Mouse (Mus musculus) left cerebral cortex, postnatal 4 days (tissue): ENCODE results near the gene Trim67. TPM values are rescaled to one million over a fixed set of nuclear protein-coding genes. Genes with fewer than 3 reads are reported as not detected.
A peak's percentile ranks its signal among the peaks of the same experiment; 100 is the strongest.
"Not testable (repeated sequence)": the region's sequence is repeated elsewhere in the genome, so short reads cannot be mapped to it uniquely, and the experiment has no call there.

Source experiments
- DNase-seq: peaks from one replicate; pipeline ENCODE4 v3.0.0-alpha.2; 2022
- intact Hi-C: fragments of 180-260 bp; cut with DNase I; formaldehyde crosslinking; loops from one replicate; pipeline ENCODE4 v1.15.1; 2025
- total RNA-seq, 2 experiments: library from RNA; stranded (reverse); gene quantifications; 2 replicates each; pipeline ENCODE4 v1.2.3; 2021

Gene Trim67
- total RNA-seq, 2 experiments from 2014 or later, result 251 to 271 TPM

DNA sequence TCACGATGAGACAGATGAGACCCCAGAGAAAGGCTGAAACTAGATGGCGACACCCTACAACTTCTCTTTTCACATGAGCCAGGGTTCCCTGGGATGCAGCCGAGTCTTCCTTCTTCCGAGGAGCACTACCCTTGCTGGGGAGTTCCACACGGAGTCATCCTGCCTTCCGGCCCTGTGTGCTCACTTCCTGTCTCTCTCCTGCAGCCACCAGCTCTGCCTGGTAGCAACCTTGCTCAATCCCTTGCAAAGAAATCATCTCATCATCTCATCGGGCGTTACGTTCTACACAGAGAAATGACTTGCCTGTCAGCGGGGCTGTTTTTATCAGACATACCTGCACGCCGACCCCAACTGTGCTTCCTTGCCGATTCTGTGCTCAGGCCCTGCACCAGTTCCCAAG lies 37.2 kb downstream of the Trim67 start:
- intact Hi-C loops, result no loop called here
- no peak for DNase-seq

DNA sequence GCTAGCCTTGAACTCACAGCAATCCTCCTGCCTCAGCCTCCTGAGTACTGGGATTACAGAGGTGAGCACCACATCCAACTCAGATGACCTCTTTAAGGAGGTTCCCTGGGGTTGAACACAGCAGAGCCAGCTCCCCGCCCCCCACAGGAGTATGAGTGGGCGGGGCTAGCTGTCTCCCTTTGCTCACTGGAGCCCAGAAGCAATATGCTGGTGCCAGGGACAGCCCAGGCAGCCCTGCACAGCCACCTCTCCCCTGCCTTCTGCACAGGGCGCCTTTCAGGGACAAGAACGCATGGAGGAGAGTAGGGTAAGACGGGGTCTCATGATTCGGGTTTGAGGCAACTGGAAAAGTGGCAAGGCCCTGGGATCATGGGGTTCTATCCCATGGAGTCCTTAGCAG lies 38.6 kb downstream of the Trim67 start:
- intact Hi-C loops, result no loop called here
- no peak for DNase-seq

DNA sequence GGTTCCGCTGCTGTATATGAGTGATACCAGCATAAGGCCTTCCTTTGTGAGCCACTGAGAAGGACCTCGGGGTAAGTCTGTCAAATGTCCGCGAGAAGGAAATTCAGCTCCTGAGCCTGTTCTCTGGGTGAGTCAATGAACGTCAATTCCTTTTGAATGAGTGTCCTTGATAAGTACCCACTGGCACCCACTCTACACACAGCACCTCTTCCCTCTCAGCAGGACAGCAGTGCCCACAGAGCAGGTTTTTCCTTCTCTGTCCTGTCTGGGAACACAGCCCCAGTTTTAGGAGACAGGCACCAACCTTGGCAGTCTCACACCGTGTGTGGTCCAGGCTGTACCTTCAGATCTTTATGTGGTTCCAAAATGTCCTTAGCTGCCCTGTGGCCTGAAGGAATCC lies 39.0 kb downstream of the Trim67 start:
- intact Hi-C loops, result no loop called here
- no peak for DNase-seq

DNA sequence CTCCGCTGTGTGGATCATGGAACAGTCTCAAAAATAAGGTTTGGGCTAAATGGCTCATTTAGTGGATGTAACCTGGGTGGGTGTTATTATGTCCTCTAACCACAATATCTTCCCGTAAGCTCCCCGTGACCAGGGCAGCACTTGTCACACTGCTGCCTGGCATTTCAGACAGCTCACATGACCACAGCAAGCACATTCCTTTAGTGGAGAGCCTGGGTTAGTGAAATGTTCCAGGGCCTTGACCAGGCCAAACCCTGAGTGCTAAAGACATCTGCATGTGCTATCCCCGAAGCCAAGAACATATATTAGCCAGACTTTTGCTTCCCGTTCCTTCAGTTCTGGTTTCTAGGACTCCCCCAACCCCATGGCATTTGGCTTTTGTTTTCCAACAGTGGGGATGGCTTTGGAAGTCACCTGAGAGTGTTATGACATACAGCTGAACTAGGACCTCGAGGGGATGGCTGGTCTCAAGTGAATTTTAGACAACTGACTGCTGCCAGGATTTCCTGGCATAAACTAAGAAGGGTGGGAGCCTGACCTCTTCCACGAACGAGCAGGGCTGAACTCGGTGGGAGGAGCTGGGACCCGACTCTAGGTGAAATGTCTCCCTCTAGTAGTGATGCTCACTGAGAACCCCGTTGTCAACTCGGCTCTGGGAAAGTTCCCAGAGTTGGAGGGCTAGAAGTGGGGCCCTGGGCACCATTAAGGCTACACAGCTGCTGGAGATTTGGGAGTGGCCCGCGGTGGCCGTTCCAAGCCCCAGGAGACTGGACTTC lies 40.7 kb downstream of the Trim67 start:
- intact Hi-C loops, result no loop called here
- no peak for DNase-seq

DNA sequence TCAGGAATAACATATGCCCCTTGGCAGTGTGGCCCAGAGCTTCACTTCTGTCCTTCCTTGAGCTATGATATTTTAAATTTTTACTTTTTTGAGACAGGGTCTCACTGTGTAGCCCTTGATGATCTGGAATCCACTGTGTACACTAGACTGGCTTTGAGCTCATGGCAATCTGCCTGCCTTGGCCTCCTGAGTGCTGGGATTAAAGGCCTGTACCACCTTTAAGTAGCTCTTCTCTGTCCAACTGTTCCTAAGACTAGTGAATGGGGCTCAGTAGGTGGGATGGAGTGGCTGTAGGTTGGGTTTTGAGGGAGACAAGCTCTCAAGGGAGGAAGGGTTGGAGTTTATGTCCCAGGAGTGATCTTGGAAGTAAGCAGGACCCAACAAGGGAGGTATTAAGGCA lies 43.0 kb downstream of the Trim67 start:
- intact Hi-C loops, result no loop called here
- no peak for DNase-seq

DNA sequence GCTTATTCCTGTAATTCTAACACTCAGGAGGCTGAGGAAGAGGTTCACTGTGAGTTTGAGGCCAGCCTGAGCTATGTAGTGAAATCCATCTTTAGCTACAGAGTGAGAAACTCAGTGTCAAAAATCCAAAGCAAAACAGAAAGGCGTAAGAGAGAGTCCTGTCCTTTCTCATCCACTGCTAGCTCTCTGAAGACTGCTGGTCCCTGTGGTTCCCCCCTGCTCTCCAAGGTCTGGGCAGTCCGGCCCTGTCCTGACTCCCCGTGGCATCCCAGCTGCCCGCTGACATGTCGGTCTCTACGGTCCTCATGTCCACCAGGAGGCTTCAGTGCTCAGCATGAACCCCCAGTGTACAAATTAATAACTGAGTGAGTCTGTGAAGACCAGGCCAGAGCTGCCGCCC lies 43.4 kb downstream of the Trim67 start:
- DNase-seq, result no peak
- intact Hi-C loops, result no loop called here

DNA sequence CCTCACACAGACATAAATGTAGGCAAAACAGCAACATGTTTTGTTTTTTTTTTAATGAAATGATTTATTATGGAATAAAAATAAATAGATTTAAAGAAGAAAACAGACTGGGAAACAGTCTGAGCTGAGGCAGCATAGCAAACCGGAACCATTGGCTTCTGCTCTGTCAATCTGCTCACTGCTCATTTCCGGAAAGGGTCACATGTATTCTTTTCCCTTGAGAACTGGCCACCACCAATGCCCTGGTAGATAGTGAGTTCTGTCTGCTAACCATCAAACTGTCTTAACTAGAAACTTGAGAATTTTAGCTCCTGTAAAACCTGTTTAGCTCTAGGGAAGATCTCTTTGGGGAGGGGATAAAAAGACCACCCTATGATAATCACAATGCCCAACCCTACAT lies 44.0 kb downstream of the Trim67 start:
- intact Hi-C loops, result no loop called here
- DNase-seq, result no peak

DNA sequence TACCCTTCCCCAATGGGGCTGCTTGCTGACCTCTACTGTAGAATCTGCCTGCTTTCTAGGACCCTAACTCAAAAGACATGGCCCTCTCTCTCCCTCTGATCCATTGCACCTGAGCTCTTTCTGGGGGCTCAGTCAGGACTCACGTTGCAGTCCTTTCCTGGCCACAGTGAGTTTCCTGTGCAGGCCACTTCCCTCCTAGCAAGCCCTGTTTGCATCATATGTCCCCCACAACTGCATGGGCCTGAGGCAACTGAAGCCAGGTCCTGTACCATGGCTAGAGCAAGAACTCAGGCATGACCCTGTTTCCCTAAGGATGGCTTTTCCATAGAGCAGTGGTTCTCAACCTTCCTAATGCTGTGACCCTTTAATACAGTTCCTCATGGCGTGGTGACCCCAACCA lies 45.1 kb downstream of the Trim67 start:
- no peak for DNase-seq
- intact Hi-C loops, result no loop called here

DNA sequence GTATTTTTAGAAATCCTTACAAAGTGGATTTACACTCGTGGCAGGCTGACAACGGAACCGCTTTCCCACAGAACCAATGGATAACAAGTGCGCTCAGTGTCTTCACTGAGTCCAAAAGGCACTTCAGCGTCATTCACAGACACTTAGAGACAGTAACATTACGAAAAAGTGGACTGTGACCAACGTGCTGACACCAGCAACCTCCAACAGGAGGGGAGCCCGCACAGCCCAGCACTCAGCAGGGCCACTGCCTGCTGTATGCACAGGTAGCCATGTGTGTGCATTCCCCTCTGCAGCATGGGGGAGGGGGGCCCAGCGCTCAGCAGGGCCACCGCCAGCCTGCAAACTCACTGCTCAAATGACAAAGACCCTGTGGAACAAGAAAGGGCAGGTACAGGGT lies 46.5 kb downstream of the Trim67 start:
- no peak for DNase-seq
- intact Hi-C loops, result no loop called here

DNA sequence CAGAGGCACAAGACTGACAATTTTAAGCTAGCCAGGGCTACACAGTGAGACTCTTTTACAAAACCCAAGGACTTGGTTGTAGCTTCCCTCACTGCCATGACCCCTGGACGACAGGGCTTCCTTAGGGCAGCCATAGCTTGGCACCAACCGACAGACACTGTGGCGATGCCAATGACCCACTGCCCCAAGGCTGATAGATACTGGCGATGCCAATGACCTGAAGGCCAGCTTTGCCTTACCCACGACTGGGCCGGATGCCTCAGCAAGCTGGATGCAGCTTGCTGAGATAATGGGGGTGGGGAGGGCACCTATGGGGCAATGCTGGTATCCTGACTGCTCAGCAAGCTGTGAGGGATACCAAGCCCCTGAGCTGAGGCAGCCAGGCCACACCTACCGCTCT lies 48.0 kb downstream of the Trim67 start:
- DNase-seq, result no peak
- intact Hi-C loops, result no loop called here

DNA sequence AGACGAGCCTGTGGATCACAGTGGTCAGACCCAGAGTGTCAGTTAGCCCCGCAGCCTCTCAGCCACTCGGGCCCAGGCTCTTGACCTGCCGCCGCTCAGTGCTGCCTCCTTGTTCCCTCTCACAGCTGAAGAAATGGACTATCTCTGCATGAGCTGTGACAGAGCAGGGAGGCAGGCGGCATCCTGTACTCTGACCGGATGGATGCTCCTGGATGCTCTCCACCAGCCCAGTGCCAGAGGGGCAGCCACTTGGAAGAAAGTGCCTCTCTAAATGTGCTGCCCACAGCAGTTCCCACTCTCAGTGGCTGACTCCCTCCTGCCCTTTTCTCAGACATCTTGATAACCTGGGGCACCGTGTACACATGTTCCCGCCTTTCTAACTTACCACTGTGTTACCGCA lies 48.9 kb downstream of the Trim67 start:
- DNase-seq, result no peak
- intact Hi-C loops, result no loop called here

DNA sequence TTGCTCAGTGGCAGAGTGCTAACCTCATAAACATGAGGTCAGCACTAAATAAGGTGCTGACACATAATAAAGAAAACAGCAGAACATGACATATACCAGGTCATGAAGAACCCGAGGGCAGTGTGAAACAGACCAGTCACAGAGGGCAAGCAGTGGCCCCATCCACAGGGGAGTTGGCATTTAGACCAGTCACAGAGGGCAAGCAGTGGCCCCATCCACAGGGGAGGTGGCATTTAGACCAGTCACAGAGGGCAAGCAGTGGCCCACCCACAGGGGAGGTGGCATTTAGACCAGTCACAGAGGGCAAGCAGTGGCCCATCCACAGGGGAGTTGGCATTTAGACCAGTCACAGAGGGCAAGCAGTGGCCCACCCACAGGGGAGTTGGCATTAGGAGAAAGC lies 50.0 kb downstream of the Trim67 start:
- DNase-seq, intact Hi-C loops: not testable (repeated sequence)

DNA sequence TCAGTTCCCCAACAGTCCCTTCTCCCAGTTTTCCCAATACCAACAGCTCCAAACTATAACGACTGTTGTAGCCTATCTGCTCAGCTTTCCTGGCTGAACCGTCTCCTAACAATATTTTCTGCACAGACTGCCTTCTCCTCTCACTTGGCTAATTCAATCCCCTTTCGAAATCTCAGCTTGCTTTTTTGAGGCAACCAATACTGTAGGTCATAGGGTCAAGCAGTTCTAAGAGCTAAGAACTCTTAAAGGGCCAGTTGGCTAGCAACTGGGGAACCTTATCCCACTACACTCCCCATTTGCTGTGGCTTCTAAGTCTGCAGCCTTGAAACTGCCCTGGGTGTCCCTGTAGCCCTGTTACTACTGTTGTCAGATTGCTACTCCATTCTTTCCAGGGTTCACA lies 52.2 kb downstream of the Trim67 start:
- intact Hi-C loops, result no loop called here

DNA sequence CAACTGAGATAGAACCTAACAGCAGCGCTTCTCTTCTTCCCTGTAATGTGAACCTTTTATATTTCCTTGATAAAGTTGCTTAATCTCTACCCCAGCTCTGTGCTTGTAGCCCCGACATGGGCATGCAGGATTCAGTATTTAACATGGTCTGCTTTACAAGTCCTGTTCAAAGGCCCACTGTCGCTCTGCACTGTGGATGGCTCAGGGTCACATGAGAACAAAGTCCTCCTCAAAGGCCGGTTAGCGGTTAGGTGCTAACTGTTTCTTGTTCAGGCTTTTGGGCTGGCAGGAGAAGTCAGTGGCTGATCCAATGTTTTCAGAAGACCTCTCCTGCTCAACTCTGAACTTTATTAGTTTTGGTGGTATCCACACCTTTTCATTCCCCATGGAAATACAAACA lies 52.7 kb downstream of the Trim67 start:
- DNase-seq, result no peak
- intact Hi-C loops, result no loop called here

More for the DNA sequence above, 52.2 kb downstream of the Trim67 start:
- no peak for DNase-seq

DNA sequence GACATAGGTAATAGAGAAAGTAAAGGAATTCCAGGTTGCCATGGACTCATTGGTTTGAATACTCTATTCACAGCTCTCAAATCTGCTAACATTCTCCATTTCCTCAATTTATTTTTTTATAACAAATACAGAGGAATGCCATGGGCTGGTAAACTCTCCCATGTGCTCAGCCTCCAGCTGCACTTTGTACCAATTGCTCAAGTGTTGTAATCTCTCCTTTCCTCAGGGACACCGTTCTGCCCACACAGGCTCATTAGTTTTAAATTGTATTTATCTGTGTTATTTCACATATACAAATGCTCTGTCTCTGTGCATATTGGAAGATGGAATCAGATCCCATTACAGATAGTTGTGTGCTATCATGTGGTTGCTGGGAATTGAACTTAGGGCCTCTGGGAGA lies 60.6 kb downstream of the Trim67 start:
- intact Hi-C loops, result no loop called here
- DNase-seq, result no peak

DNA sequence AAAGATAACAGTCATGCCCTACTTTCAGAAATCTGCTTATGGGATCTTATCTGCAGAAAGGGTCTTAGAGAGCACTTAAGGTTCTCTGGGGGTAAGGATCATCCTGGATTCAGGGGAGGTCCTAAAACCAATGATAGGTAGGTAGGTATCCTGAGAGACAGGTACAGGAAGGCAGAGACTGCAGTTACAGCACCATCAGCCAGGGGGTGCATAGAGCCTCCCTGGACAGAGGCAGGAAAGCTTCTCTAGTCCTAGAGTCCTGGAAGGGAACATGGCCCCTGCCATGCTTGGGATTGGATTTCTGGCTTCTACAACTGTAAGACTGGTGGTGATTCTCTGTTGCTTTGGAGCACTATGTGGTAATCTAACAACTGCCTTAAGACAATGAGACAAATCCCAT lies 66.6 kb downstream of the Trim67 start:
- intact Hi-C loops, result no loop called here
- no peak for DNase-seq

DNA sequence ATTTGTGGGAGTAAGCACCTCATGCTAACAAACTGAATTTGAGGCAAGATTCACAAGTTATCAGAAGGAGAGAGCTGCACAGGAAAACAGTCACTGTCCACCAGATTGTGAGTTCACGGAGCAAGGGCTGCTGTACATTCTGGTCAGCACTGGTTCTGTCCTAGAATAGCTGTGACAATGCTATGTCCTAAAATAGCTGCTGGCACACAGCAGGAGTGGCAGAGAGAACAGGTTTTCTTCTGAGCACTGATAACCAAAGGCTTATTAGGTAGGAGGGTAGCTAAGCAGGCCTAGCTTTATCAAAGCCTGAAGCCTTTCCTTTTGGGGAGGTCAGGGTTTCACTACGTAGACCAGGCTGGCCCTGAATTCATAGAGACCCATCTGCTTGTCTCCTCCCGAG lies 67.3 kb downstream of the Trim67 start:
- intact Hi-C loops, result no loop called here
- no peak for DNase-seq

DNA sequence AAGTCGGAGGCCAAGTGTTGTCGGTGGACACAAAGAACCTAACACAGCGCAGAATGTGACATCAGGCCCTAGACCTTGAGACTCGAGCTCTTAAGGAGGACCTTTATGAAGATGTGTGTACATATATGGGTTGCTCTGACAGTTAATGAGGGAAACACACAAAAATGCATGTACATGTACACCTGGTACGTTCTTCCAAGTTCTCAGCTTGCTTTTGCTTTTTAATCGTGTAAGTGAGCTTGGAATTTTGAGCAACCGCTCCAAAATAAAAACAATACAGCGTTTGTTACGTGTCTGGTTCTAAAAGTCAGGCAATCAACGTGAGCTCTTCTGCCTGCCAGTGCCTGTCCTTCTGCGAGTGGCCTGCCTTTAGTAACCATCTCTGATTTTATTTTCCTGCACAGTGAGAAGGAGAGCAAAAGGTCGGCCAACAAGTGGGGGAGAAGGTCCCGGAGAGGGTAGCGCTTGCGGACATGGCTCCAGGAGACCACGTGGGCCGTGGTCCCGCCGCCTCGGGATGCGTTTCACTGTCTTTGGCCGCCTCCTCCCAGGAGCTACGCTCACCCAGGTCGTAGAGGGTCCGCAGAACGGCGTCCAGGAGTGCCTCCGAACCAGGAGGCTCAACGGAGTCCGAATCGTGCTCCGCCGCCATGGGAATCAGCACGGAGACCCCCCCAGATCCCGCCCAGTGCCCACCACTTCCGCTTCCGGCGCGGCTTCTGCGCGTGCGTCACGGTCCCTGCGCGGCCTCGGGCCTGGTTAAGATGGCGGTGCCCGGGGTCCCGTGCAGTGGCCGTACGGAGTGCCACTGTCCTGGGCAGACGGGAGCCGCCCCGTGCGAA lies 69.7 kb downstream of the Trim67 start, which contains the start of the genes Gnpat and 2810004N23Rik:
Gnpat (plus strand) TSS at position 713 of the 842 bp plus-strand sequence.
2810004N23Rik (minus strand) TSS at position 800 of the 842 bp plus-strand sequence.
- intact Hi-C loops, result no loop called here
- DNase-seq, result peak; percentile 96

DNA sequence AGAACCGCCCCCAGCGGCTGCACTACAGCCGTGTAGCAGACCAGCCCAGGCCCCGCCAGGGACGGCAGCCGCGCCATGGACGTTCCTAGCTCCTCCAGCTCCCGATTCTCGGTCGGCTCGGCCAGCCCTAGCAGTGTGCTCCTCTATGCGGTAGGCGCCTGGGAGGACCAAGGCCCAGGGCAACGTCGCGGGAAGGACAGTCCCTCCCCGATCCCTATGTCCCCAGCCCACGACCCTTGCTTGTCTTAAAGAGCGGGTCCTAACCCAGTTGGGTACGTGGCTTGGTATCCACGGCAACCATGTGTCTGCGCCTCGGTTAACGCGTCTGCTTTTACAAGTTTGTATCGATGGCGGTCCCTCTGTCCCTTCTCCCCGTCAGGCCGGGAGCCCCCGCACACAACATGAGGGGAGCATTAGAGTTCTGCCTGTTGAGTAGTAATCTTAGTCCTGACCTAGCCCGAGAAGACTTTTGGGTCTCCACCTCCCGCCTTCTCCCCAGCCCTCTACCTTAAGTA lies 70.3 kb downstream of the Trim67 start:
- intact Hi-C loops, result no loop called here
- no peak for DNase-seq

DNA sequence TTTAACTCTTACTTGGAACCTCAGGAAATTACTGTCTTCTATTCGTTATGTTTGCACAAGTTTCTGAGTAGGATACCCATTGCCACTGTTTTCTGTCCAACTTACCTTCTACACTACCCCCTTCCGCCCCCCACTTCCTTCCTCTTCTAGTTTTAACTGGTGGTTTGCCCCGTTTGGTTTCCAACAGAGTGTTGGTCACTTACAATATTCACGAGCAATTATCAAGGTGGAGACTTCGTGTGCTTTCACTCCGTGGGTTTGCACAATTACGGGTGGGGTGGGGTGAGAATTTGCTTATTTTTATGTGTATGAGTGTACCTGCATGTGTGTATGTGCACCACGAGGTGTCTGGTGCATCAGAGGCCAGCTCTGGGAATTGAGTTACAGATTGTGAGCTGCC lies 70.8 kb downstream of the Trim67 start:
- DNase-seq, result no peak
- intact Hi-C loops, result no loop called here

DNA sequence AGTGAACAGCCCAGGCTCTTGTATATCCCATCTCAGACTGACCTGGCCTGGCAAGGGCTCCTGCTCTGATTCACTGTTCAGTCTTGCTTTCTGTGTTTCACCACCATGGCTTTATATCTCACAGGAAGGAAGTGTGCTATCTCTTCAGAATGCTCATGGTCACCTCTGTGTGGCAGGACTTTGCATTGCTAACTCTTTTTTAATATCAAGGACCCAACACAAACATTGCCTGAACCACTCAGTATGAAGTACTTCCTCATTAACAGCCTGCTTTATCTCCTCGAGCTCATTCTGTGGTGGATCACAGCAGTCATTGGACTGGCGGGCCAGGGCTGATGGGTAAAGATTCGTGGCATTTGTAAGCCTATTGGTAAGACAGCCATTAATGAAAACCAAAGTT lies 73.8 kb downstream of the Trim67 start:
- intact Hi-C loops, result no loop called here
- no peak for DNase-seq

DNA sequence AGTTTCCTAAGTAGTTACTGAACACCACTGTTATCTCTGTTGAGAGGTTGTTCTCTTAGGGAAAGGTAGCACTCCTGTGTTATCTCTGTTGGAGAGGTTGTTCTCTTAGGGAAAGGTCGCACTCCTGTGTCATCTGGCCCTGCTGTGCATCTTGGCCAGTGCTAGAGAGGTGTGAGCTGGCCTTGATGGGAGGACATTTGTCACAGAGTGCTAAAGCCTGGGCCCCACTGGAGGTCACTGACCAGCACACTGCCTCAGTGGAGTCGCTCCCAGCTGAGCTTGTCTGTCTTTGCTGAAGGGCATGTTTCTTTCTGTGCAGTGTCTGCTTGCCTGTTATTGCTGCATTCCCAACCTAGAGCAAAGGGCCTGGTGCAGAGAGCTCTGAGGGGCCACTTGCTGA lies 74.2 kb downstream of the Trim67 start:
- intact Hi-C loops, result no loop called here
- DNase-seq, result no peak
